Mouse (Mus musculus): ENCODE results near the gene Btnl9. TPM values are rescaled to one million over a fixed set of nuclear protein-coding genes. Genes with fewer than 3 reads are reported as not detected.
"Not testable (repeated sequence)": the region's sequence is repeated elsewhere in the genome, so short reads cannot be mapped to it uniquely, and the experiment has no call there.

The Btnl9 gene
- total and polyA plus RNA-seq, 3 experiments: 0.03 TPM; not detected in 2

- H3K27me3 ChIP-seq (ENCODE audit: control insufficient read depth in 1 of 2, insufficient read depth in 2 of 2, low read length in 2 of 2): peaks cover 3 to 7% of the 10 kb centered on the region in 2 experiments
- H3K9me3 ChIP-seq (replicated peaks; ENCODE audit: insufficient read depth, low read length): no peaks in the 10 kb centered on the region
- H3K27ac ChIP-seq (ENCODE audit: control insufficient read depth, low read depth, low read length): no peak overlapping the region
- no peak for TF ChIP-seq EP300 (IDR thresholded peaks at IDR 0.05; ENCODE audit: low read depth in 1 of 2, low read length in 2 of 2)
- TF ChIP-seq ELF1 (IDR thresholded peaks at IDR 0.05; ENCODE audit: low read depth, low read length): no peak
- TF ChIP-seq MEF2A (IDR thresholded peaks at IDR 0.05; ENCODE audit: extremely low read depth, insufficient replicate concordance, low read depth, low read length, poor library complexity, severe bottlenecking): no peak
- no peak for TF ChIP-seq TAL1 (IDR thresholded peaks at IDR 0.05; ENCODE audit: low read length)
- TF ChIP-seq USF2 (IDR thresholded peaks at IDR 0.05; ENCODE audit: borderline replicate concordance in 1 of 2, insufficient read depth in 1 of 2, low read depth in 1 of 2, low read length in 2 of 2): no peak
- TF ChIP-seq KAT2A (conservative IDR thresholded peaks at IDR 0.05; ENCODE audit: low read depth, low read length): no peak
- no peak for TF ChIP-seq ZMIZ1 (IDR thresholded peaks at IDR 0.05; ENCODE audit: low read depth, low read length)
- no peak for TF ChIP-seq MAFK (IDR thresholded peaks at IDR 0.05; ENCODE audit: borderline replicate concordance, low read depth, low read length)
- TF ChIP-seq JUND (IDR thresholded peaks at IDR 0.05; ENCODE audit: low read depth, low read length): no peak
- H3K4me1 ChIP-seq (ENCODE audit: control insufficient read depth in 1 of 2, insufficient read depth in 2 of 2, low read length in 2 of 2): no peaks in the 10 kb centered on the region
- H3K4me3 ChIP-seq (ENCODE audit: control insufficient read depth in 1 of 2, insufficient read depth in 1 of 2, low read depth in 2 of 2, low read length in 2 of 2): no peak overlapping the region
- no peak for DNase-seq (ENCODE audit: low read depth, low spot score)
- no peak overlapping the region for H3K9ac ChIP-seq (ENCODE audit: control insufficient read depth, low read depth, low read length, poor library complexity, severe bottlenecking)
- H3K79me2 ChIP-seq (ENCODE audit: control insufficient read depth, insufficient read depth, low read length, poor library complexity): no peaks in the 10 kb centered on the region
- H3K36me3 ChIP-seq (ENCODE audit: control insufficient read depth in 1 of 2, insufficient read depth in 2 of 2, low read length in 2 of 2): no peaks in the 10 kb centered on the region
These were observed 3.8 kb downstream of the Btnl9 start for GRCm38 (mm10) chr11:49183172-49183571.

GRCm38 (mm10) chr11:49176047-49176779, 10.7 kb downstream of the Btnl9 start:
- H3K27ac ChIP-seq (ENCODE audit: control insufficient read depth, low read depth, low read length); H3K4me3 ChIP-seq (ENCODE audit: control insufficient read depth in 1 of 2, insufficient read depth in 1 of 2, low read depth in 2 of 2, low read length in 2 of 2); H3K27me3 ChIP-seq (ENCODE audit: control insufficient read depth in 1 of 2, insufficient read depth in 2 of 2, low read length in 2 of 2); H3K36me3 ChIP-seq (ENCODE audit: control insufficient read depth in 1 of 2, insufficient read depth in 2 of 2, low read length in 2 of 2); H3K79me2 ChIP-seq (ENCODE audit: control insufficient read depth, insufficient read depth, low read length, poor library complexity); DNase-seq (ENCODE audit: low read depth, low spot score); H3K9me3 ChIP-seq (replicated peaks; ENCODE audit: insufficient read depth, low read length); H3K4me1 ChIP-seq (ENCODE audit: control insufficient read depth in 1 of 2, insufficient read depth in 2 of 2, low read length in 2 of 2); H3K9ac ChIP-seq (ENCODE audit: control insufficient read depth, low read depth, low read length, poor library complexity, severe bottlenecking): not testable (repeated sequence)

- H3K27me3 ChIP-seq (ENCODE audit: control insufficient read depth in 1 of 2, insufficient read depth in 2 of 2, low read length in 2 of 2): peaks cover 6% of the 10 kb centered on the region in 2 experiments; a peak in 3 of 4 replicates
- H3K9me3 ChIP-seq (replicated peaks; ENCODE audit: insufficient read depth, low read length): no peaks in the 10 kb centered on the region
- H3K4me1 ChIP-seq (ENCODE audit: control insufficient read depth in 1 of 2, insufficient read depth in 2 of 2, low read length in 2 of 2): no peaks in the 10 kb centered on the region
- no peak for TF ChIP-seq POLR2AphosphoS2 (IDR thresholded peaks at IDR 0.05; ENCODE audit: low read length)
- TF ChIP-seq EP300 (IDR thresholded peaks at IDR 0.05; ENCODE audit: low read depth in 1 of 2, low read length in 2 of 2): no peak
- TF ChIP-seq POLR2A (IDR thresholded peaks at IDR 0.05; ENCODE audit: control insufficient read depth in 1 of 2, insufficient read depth in 1 of 2, low read depth in 1 of 2, low read length in 2 of 2, poor library complexity in 1 of 2): no peak
- TF ChIP-seq RAD21 (IDR thresholded peaks at IDR 0.05; ENCODE audit: low read depth, low read length): no peak
- TF ChIP-seq ZKSCAN1 (IDR thresholded peaks at IDR 0.05; ENCODE audit: low read depth, low read length): no peak
- no peak for TF ChIP-seq GATA1 (IDR thresholded peaks at IDR 0.05; ENCODE audit: low read depth, low read length)
- TF ChIP-seq MXI1 (IDR thresholded peaks at IDR 0.05; ENCODE audit: low read depth, low read length): no peak
- TF ChIP-seq UBTF (IDR thresholded peaks at IDR 0.05; ENCODE audit: borderline replicate concordance, insufficient read depth, low read depth, low read length): no peak
- no peak for TF ChIP-seq TAL1 (IDR thresholded peaks at IDR 0.05; ENCODE audit: low read length)
- TF ChIP-seq CTCF (IDR thresholded peaks at IDR 0.05 in 2 of 3, conservative IDR thresholded peaks at IDR 0.05 in 1 of 3; ENCODE audit: control insufficient read depth in 1 of 3, insufficient read depth in 1 of 3, low read depth in 2 of 3, low read length in 3 of 3, poor library complexity in 1 of 3, severe bottlenecking in 1 of 3): no peak
- TF ChIP-seq JUND (IDR thresholded peaks at IDR 0.05; ENCODE audit: low read depth, low read length): no peak
- no peak for DNase-seq (ENCODE audit: low read depth, low spot score)
- no peak overlapping the region for H3K27ac ChIP-seq (ENCODE audit: control insufficient read depth, low read depth, low read length)
- no peaks in the 10 kb centered on the region for H3K36me3 ChIP-seq (ENCODE audit: control insufficient read depth in 1 of 2, insufficient read depth in 2 of 2, low read length in 2 of 2)
- no peak overlapping the region for H3K9ac ChIP-seq (ENCODE audit: control insufficient read depth, low read depth, low read length, poor library complexity, severe bottlenecking)
- H3K4me3 ChIP-seq (ENCODE audit: control insufficient read depth in 1 of 2, insufficient read depth in 1 of 2, low read depth in 2 of 2, low read length in 2 of 2): no peak overlapping the region
- no peaks in the 10 kb centered on the region for H3K79me2 ChIP-seq (ENCODE audit: control insufficient read depth, insufficient read depth, low read length, poor library complexity)
These were observed 11.6 kb downstream of the Btnl9 start for GRCm38 (mm10) chr11:49175345-49175744.
